Mouse (Mus musculus) forebrain, embryonic 10.5 days (tissue): ENCODE data around the gene Nfkbil1. TPM values are rescaled to one million over a fixed set of nuclear protein-coding genes. Genes with fewer than 3 reads are reported as not detected.
"Not testable (repeated sequence)": the region's sequence is repeated elsewhere in the genome, so short reads cannot be mapped to it uniquely, and the experiment has no call there.

Experiments
- DNase-seq: peaks from one replicate; pipeline ENCODE4 v3.0.0-alpha.2; 2017; ENCODE audit warnings: low spot score; ENCODE audit errors: extremely low spot score
- H3K27ac ChIP-seq: fragments of 300-500 bp; sonication (generic); 2 replicates; pipeline ENCODE4 v1.5.1; 2016; ENCODE audit warnings: mild to moderate bottlenecking
- H3K27me3 ChIP-seq: fragments of 300-500 bp; sonication (generic); 2 replicates; pipeline ENCODE4 v1.6.1; 2016; ENCODE audit warnings: mild to moderate bottlenecking; ENCODE audit not compliant: poor library complexity, severe bottlenecking
- H3K36me3 ChIP-seq: fragments of 300-500 bp; sonication (generic); replicated peaks from 2 replicates; pipeline ENCODE4 v1.6.1; 2016; ENCODE audit warnings: mild to moderate bottlenecking, moderate library complexity
- H3K4me1 ChIP-seq: fragments of 300-500 bp; sonication (generic); 2 replicates; pipeline ENCODE4 v1.6.1; 2016
- H3K4me3 ChIP-seq: fragments of 300-500 bp; sonication (generic); 2 replicates; pipeline ENCODE4 v1.5.1; 2016; ENCODE audit warnings: mild to moderate bottlenecking, moderate library complexity
- H3K9me3 ChIP-seq: fragments of 300-500 bp; sonication (generic); 2 replicates; pipeline ENCODE4 v1.6.1; 2016; ENCODE audit warnings: mild to moderate bottlenecking, moderate library complexity
- WGBS: fragments of 180-500 bp; shearing (Covaris S2); methylation state at CpG from one replicate; pipeline ENCODE4 v1.1.7; 2016; 5-methylcytosine and 5-hydroxymethylcytosine counted together
- polyA plus RNA-seq: library from polyadenylated mRNA; unstranded; fragments of >200 nt; fragmentation: Nextera tagmentation; extraction: Ambion mirVana; gene quantifications from 2 replicates; pipeline ENCODE4 v1.2.1, GENCODE M21; 2016

Gene Nfkbil1
- polyA plus RNA-seq, 1 experiment from 2014 or later: 10.0 TPM

DNA sequence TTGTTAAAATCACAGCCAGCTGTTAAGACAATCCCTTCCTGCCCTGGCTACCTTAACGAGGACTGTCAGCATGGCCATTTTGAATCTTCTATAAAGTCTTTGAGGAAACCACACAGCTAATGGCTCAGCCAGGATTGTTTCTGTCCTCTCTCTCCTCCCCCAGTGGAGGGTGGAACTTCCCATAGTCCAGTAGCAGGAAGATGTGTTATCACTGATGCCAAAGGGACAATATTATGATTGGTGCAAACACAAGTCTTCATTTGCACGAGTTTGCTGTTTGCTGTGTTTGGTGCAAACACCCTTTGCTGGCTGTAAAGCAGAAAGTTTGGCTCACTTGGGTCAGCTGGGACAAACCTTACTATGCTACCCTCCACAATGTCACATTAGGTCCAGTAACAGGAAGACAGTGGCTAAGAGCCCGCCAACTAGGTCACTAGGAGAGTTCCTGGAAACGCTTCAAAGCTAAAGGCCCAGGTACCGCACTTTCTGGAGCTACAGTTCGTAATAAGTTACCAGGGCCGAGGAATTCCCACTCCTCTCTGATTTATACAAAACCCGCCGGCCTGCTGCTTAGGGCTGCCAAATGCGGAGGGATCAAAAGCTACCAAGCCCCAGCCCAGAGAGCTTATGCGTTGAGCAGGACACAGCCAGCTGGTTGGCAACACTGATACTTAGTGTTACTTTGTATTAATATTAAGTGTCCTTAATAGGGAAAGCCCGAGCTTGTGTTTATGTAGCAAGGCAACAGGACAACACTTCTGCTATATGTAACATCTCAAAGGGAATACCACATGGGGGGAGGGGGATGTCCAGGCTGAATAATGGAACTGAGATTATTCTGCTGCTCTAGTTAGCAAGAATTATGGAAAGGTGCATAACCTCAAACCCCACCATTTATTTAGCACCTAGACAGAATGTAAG is 5.1 kb upstream of the Nfkbil1 start:
- Histone ChIP-seq H3K4me1 (peaks cover 57% of the 10 kb centered on the region), H3K27me3 (no peaks in the 10 kb centered on the region), H3K36me3 (peaks cover 33% of the 10 kb centered on the region), H3K4me3 (peak overlapping the region; percentile 85), H3K27ac (peak overlapping the region; percentile 99), H3K9me3 (no peaks in the 10 kb centered on the region)
- no peak for DNase-seq
- WGBS: 38% methylated on average over 12 of the region's 12 CpGs

DNA sequence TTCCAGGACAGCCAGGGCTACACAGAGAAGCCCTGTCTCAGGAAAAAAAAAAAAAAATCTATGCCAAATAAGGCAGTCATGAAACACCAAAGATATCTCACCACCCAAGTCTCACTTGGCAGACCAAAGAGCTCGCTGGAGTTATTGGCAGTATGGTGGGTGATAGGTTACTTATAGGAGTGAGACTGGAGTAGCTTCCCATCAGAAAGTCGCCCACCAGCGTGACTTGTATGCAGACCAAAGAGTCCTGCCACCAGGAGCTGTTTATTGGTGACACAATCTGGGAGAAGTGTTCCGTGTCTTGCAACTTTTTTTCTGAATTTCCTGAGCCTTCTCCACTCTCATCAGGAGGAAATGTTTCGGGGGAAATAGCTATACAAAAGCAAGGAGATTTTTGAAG is 4.1 kb upstream of the Nfkbil1 start:
- H3K36me3 ChIP-seq: peaks cover 23% of the 10 kb centered on the region
- no peaks in the 10 kb centered on the region for H3K9me3 ChIP-seq
- 87% methylated on average over 5 of the region's 5 CpGs for WGBS
- H3K4me1 ChIP-seq: peaks cover 53% of the 10 kb centered on the region
- H3K4me3 ChIP-seq: peak overlapping the region; percentile 85; the same call in 1 of the 2 replicates
- no peak overlapping the region for H3K27ac ChIP-seq
- DNase-seq: no peak
- no peaks in the 10 kb centered on the region for H3K27me3 ChIP-seq

DNA sequence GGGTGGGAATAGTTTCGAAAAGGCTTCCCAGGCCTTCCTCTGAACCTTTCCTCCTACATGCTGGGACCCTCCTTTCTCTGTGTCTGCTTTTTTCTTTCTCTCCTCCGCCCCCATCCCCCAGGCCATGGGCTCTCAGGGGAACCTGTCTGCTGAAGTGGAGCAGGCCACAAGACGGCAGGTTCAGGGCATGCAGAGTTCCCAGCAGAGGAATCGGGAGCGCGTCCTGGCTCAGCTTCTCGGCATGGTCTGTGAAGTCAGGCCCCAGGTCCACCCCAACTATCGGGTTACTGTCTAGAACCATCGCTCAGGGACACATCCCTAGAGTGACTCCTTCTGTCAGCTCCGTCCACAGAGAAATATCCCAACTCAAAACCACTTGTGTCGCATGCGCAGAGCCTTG is 1.9 kb upstream of the Nfkbil1 start:
- no peak overlapping the region for H3K4me3 ChIP-seq

DNA sequence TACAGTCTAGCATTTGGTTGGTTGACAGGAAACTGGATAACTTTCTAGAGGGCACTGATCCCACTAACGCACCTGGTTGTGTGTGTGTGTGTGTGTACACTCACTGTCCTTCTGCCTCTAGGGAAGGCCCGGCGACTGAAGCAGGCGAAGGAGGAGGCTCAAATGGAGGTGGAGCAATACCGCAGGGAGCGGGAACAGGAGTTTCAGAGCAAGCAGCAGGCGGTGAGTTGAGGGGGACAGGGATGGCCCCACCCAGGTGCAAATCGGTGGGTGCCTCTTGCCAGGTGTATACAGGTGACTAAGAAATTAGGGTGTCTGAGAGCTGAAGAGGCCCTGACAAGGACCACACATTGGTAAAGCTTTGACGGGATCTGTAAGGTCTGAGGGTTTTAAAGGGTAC is 1.4 kb upstream of the Nfkbil1 start:
- Histone ChIP-seq H3K27me3 (no peaks in the 10 kb centered on the region), H3K27ac (peak overlapping the region; percentile 98; the same call in 1 of the 2 replicates), H3K9me3 (no peaks in the 10 kb centered on the region), H3K4me1 (peaks cover 54% of the 10 kb centered on the region), H3K36me3 (peaks cover 17% of the 10 kb centered on the region), H3K4me3 (peak overlapping the region; percentile 75)
- WGBS: 78% methylated on average over 9 of the region's 9 CpGs
- DNase-seq: no peak

More for the DNA sequence above, 1.9 kb upstream of the Nfkbil1 start:
- 87% methylated on average over 12 of the region's 12 CpGs for WGBS
- Histone ChIP-seq H3K27ac (no peak overlapping the region), H3K9me3 (no peaks in the 10 kb centered on the region), H3K36me3 (peaks cover 17% of the 10 kb centered on the region), H3K4me1 (peaks cover 50% of the 10 kb centered on the region), H3K27me3 (no peaks in the 10 kb centered on the region)
- DNase-seq: no peak

DNA sequence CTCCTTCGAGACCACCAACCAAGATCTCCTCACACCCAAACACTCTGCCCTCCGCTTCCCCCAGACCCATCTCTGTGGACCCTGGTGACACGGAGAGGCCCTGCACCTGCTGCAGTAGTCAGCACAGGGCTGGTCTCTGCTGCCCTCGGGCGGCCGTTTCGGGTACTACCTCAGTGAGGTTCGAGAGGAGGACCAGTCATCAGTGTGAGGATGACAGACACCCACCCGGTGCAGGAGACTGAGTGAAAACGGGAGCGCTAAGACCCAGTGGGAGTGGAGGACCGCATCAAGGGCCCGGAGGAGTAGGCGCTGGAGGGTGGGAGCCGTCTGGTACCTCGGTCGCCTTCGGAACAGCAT is 776 bp upstream of the Nfkbil1 start:
- peak; percentile 97 for DNase-seq
- peaks cover 56% of the 10 kb centered on the region for H3K4me1 ChIP-seq
- no peaks in the 10 kb centered on the region for H3K27me3 ChIP-seq
- H3K4me3 ChIP-seq: peak overlapping the region; percentile 75
- peaks cover 20% of the 10 kb centered on the region for H3K36me3 ChIP-seq
- peak overlapping the region; percentile 98 for H3K27ac ChIP-seq
- no peaks in the 10 kb centered on the region for H3K9me3 ChIP-seq
- 0% methylated on average over 18 of the region's 18 CpGs for WGBS

DNA sequence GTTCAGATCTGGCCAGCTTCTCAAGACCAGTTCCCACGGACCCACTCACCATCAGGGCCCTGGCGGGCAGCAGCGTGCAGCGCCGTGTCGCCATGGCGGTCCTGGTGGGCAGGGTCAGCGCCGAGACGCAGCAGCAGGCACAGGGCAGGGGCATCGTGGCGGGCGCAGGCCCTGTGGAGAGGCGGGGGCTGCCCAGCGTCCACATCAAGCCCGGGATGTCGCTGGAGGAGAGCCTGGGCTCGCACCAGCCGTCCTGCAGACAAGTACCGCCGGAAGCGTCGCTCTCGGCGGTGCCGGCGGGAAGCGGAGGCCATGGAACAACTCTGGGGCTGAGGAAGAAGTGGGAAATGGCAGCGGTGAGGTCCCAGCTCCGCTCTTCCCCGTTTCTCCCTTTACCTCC is 689 bp downstream of the Nfkbil1 start:
- peak; percentile 63 for DNase-seq
- peak overlapping the region; percentile 98 for H3K27ac ChIP-seq
- peaks cover 35% of the 10 kb centered on the region for H3K36me3 ChIP-seq
- H3K4me3 ChIP-seq: peak overlapping the region; percentile 75
- WGBS: 9% methylated on average over 31 of the region's 31 CpGs
- peaks cover 41% of the 10 kb centered on the region for H3K4me1 ChIP-seq
- no peaks in the 10 kb centered on the region for H3K9me3 ChIP-seq
- no peaks in the 10 kb centered on the region for H3K27me3 ChIP-seq

DNA sequence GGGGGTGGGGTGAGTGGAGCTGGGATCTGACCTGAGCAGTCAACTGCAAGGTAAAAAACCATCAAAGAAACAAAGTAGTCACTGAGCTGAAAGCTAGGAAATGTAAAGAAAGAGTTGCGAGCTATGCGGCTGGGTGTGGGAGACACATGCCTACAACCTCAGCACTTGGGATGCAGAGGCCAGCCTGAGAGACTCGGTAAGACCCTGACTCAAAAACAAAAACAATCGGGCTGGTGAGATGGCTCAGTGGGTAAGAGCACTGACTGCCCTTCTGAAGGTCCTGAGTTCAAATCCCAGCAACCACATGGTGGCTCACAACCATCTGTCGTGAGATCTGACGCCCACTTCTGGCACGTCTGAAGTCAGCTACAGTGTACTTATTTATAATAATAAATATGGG is 1.5 kb downstream of the Nfkbil1 start:
- not testable (repeated sequence) for DNase-seq, H3K27ac ChIP-seq, H3K27me3 ChIP-seq, H3K9me3 ChIP-seq
- Histone ChIP-seq H3K4me1 (peaks cover 41% of the 10 kb centered on the region), H3K4me3 (peak overlapping the region; percentile 75), H3K36me3 (peaks cover 43% of the 10 kb centered on the region)
- 92% methylated on average over 7 of the region's 7 CpGs for WGBS

DNA sequence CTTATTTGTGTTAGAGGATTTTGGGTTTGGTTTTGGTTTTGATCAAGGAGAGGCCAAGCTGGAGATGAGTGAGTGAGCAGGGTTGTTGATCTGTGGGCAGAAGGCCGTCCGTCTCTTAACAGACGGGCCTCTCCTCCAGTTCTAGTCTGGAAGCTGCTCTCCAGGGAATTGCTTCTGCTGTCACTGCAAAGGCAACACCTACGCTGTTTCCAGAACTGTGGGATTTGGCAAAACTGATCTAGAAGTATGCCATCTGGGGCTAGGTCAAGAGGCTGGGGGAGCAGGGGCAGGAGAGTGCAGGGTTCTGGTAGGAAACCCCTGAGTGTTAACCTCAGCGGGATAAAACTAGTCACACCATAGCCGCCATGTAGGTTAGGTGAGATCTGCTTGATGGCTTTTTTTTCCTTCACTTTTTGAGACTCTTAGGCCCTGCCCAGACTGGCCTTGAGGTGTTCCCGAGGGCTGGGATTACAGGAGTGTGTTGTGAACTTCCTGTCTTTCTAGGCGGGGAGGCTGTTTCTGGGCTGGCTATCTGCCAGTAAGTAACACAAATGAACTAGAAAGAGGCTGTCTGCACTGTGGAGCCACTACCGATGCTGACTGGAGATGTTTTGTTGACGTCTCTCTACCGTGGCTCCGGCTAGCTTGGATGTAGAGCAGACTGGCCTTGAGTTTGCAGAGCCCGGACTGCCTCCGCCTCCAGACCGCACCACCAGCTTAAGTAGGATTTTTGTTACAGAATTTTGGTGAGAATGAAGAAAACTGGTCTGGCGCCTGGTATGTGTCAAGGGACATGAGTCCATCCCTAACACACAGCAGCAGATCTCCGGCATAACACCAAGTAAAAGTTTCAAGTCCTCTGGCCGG is 2.2 kb downstream of the Nfkbil1 start, which contains the start of gene Atp6v1g2:
Gene Atp6v1g2 (plus strand): TSS at position 547 of the 867 bp plus-strand sequence.
- peaks cover 41% of the 10 kb centered on the region for H3K4me1 ChIP-seq
- H3K36me3 ChIP-seq: peaks cover 50% of the 10 kb centered on the region
- peak within 1 kb of the TSS; percentile 75 for H3K4me3 ChIP-seq
- no peaks in the 10 kb centered on the region for H3K9me3 ChIP-seq
- DNase-seq: no peak
- no peaks in the 10 kb centered on the region for H3K27me3 ChIP-seq
- peak within 1 kb of the TSS; percentile 98 for H3K27ac ChIP-seq
- 93% methylated on average over 18 of the region's 18 CpGs for WGBS

DNA sequence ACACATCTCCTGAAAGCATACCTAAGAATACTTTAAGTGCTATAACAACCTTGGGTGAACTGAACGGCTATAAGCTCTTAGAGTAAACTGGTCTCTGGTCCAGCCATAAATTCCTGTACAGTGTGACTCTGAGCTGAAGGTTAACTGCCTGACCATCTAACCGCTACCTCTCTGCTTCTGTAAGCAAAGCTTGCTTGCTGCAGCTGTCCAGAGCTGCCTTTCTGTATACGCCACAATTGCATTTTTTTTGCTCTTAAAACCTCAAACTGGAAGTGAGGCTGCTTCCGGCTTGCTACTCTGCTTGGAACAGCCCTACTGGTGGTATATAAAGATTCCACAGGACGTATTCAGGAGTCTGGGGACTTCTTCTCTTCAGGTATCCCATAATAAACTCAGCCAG is 2.9 kb downstream of the Nfkbil1 start:
- Histone ChIP-seq H3K4me1 (peaks cover 41% of the 10 kb centered on the region), H3K9me3 (no peaks in the 10 kb centered on the region), H3K27ac (no peak overlapping the region), H3K27me3 (no peaks in the 10 kb centered on the region), H3K36me3 (peaks cover 57% of the 10 kb centered on the region), H3K4me3 (no peak overlapping the region)
- WGBS: 92% methylated on average over 5 of the region's 5 CpGs
- DNase-seq: no peak

DNA sequence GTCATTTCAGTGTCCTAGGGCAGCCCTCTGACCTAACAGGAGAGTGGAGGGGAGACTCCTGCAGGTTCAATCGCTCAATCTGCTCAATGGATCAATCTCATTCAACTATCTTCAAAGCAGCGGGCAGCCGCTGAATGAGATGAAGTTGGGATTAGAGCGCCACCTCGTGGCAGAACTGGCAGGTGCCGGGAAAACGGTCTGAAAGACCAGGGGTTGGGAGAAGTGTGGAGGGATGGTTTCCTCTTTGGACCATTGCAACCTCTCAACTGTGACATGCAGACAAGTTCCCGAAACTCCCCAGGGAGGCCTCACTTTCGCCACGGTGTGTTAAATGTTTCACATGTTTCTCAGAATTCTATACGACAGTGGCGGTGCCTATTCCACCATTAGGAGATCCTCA is 3.5 kb downstream of the Nfkbil1 start:
- Histone ChIP-seq H3K27me3 (no peaks in the 10 kb centered on the region), H3K9me3 (no peaks in the 10 kb centered on the region), H3K4me3 (peak overlapping the region; percentile 23; the same call in 1 of the 2 replicates), H3K36me3 (peaks cover 60% of the 10 kb centered on the region), H3K4me1 (peaks cover 39% of the 10 kb centered on the region), H3K27ac (no peak overlapping the region)
- WGBS: 16% methylated on average over 12 of the region's 12 CpGs
- DNase-seq: peak; percentile 86

DNA sequence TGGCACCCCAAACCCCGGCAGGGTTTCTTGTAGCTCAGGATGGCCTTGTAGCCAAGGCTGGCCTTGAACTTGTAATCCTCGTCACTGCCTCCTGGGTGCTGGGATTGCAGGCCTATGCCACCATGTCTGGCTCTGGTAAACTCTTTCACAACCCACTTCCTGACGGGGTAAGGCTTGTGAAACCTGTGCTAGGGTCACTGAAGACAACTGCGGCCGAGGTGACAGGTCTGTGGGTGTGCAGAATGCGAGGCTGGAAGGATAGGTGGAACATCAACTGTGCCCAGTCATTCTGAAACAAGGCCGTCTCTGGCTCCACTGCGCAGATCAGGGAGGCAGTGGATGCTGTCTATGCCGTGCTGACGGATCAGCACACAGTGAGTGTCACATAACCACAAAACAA is 4.6 kb downstream of the Nfkbil1 start:
- H3K4me1 ChIP-seq: peaks cover 29% of the 10 kb centered on the region
- no peak overlapping the region for H3K27ac ChIP-seq
- no peaks in the 10 kb centered on the region for H3K9me3 ChIP-seq
- H3K27me3 ChIP-seq: no peaks in the 10 kb centered on the region
- no peak overlapping the region for H3K4me3 ChIP-seq
- 94% methylated on average over 10 of the region's 10 CpGs for WGBS
- DNase-seq: no peak
- peaks cover 66% of the 10 kb centered on the region for H3K36me3 ChIP-seq

DNA sequence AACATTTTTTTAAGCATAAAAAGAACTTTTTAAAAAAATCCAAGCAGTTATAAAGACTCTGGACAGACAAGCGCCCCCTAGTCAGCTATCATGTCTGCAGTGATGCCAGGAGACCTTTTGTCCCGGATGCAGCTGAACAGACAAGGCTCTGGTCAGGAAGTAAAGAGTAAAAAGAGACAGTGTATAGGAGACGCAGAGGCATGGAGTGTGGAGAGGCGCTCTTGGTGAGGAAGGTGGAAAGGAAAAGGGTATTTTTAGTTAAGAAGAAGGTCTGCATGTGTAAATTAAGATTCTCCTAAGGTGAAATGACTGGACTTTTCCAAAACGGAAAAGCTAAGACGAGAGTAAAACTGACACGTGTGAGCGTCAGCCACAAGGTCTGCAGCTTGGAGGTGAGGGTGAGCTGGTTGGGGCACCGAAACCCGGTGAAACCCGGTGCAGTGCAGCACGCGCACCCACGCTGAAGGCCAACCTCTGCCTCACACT is 9.0 kb downstream of the Nfkbil1 start:
- Histone ChIP-seq H3K4me3 (no peak overlapping the region), H3K4me1 (peaks cover under 1% of the 10 kb centered on the region), H3K36me3 (peaks cover 84% of the 10 kb centered on the region), H3K9me3 (no peaks in the 10 kb centered on the region), H3K27ac (no peak overlapping the region), H3K27me3 (no peaks in the 10 kb centered on the region)
- WGBS: 86% methylated on average over 14 of the region's 14 CpGs
- DNase-seq: no peak
